Mouse (Mus musculus) MEL (cell line): ENCODE data around the gene Dennd1b. TPM values are rescaled to one million over a fixed set of nuclear protein-coding genes. Genes with fewer than 3 reads are reported as not detected.
A peak's percentile ranks its signal among the peaks of the same experiment; 100 is the strongest.

Experiments
- DNase-seq: peaks from one replicate; pipeline ENCODE4 v3.0.0; 2011; ENCODE audit warnings: low read depth, low spot score
- H3K27ac ChIP-seq: 2 replicates; pipeline ENCODE4 v1.5.1; 2012; ENCODE audit warnings: low read depth, mild to moderate bottlenecking, control low read depth, low read length, moderate library complexity; ENCODE audit not compliant: control insufficient read depth
- H3K27me3 ChIP-seq, 2 experiments: fragments of 150-350 bp in 1 of 2; sonication (generic) in 1 of 2; 2 replicates each; pipeline ENCODE4 v1.6.1; 2012; ENCODE audit warnings: low read length in 2 of 2, mild to moderate bottlenecking in 2 of 2, improper control_type of control experiment in 1 of 2, moderate library complexity in 1 of 2; ENCODE audit not compliant: insufficient read depth in 2 of 2, control insufficient read depth in 1 of 2
- H3K36me3 ChIP-seq, 2 experiments: 2 replicates each; pipeline ENCODE4 v1.6.1; 2012 to 2014; ENCODE audit warnings: low read length in 2 of 2, improper control_type of control experiment in 1 of 2, inconsistent platforms in 1 of 2, mild to moderate bottlenecking in 1 of 2; ENCODE audit not compliant: insufficient read depth in 2 of 2, control insufficient read depth in 1 of 2
- H3K4me1 ChIP-seq, 2 experiments: fragments of 150-350 bp in 1 of 2; sonication (generic) in 1 of 2; 2 replicates each; pipeline ENCODE4 v1.6.1; 2012; ENCODE audit warnings: low read length in 2 of 2, improper control_type of control experiment in 1 of 2, mild to moderate bottlenecking in 1 of 2; ENCODE audit not compliant: insufficient read depth in 2 of 2, control insufficient read depth in 1 of 2
- H3K4me3 ChIP-seq, 2 experiments: fragments of 150-350 bp in 1 of 2; sonication (generic) in 1 of 2; 2 replicates each; pipeline ENCODE4 v1.5.1; 2012; ENCODE audit warnings: low read depth in 2 of 2, low read length in 2 of 2, mild to moderate bottlenecking in 2 of 2, moderate library complexity in 2 of 2, control low read depth in 1 of 2, improper control_type of control experiment in 1 of 2; ENCODE audit not compliant: control insufficient read depth in 1 of 2, insufficient read depth in 1 of 2
- H3K79me2 ChIP-seq: 2 replicates; pipeline ENCODE4 v1.6.1; 2012; ENCODE audit warnings: mild to moderate bottlenecking, low read length, moderate library complexity; ENCODE audit not compliant: control insufficient read depth, poor library complexity, insufficient read depth
- H3K9ac ChIP-seq: 2 replicates; pipeline ENCODE4 v1.6.1; 2012; ENCODE audit warnings: low read depth, mild to moderate bottlenecking, control low read depth, low read length, moderate library complexity; ENCODE audit not compliant: control insufficient read depth, poor library complexity, severe bottlenecking
- H3K9me3 ChIP-seq: fragments of 150-350 bp; sonication (generic); replicated peaks from 2 replicates; pipeline ENCODE4 v1.6.1; 2012; ENCODE audit warnings: mild to moderate bottlenecking, low read length, improper control_type of control experiment, moderate library complexity; ENCODE audit not compliant: insufficient read depth
- CHD2 ChIP-seq: IDR thresholded peaks from 2 replicates; pipeline ENCODE4 v1.6.1; 2011; ENCODE audit warnings: low read length, improper control_type of control experiment
- CTCF ChIP-seq, 3 experiments: IDR thresholded peaks in 2 of 3; conservative IDR thresholded peaks in 1 of 3; 2 replicates each; pipeline ENCODE4 v1.5.1; 2011 to 2012; ENCODE audit warnings: low read length in 3 of 3, low read depth in 2 of 3, mild to moderate bottlenecking in 2 of 3, improper control_type of control experiment in 1 of 3, inconsistent platforms in 1 of 3, mixed read lengths in 1 of 3, moderate library complexity in 1 of 3; ENCODE audit not compliant: control insufficient read depth in 1 of 3, insufficient read depth in 1 of 3, poor library complexity in 1 of 3, severe bottlenecking in 1 of 3
- ELF1 ChIP-seq: IDR thresholded peaks from 2 replicates; pipeline ENCODE4 v1.6.1; 2014; ENCODE audit warnings: low read depth, mild to moderate bottlenecking, inconsistent platforms, low read length, improper control_type of control experiment, moderate library complexity
- ETS1 ChIP-seq: IDR thresholded peaks from 2 replicates; pipeline ENCODE4 v1.6.1; 2012; ENCODE audit warnings: low read depth, mild to moderate bottlenecking, inconsistent platforms, low read length, improper control_type of control experiment, moderate library complexity
- GATA1 ChIP-seq: IDR thresholded peaks from 2 replicates; pipeline ENCODE4 v1.6.1; 2011; ENCODE audit warnings: low read depth, low read length, improper control_type of control experiment
- JUND ChIP-seq: IDR thresholded peaks from 2 replicates; pipeline ENCODE4 v1.6.1; 2011; ENCODE audit warnings: low read depth, mild to moderate bottlenecking, improper control_type of control experiment, low read length
- MXI1 ChIP-seq: IDR thresholded peaks from 2 replicates; pipeline ENCODE4 v1.6.1; 2011; ENCODE audit warnings: mild to moderate bottlenecking, low read depth, low read length, improper control_type of control experiment
- NRF1 ChIP-seq: IDR thresholded peaks from 2 replicates; pipeline ENCODE4 v1.6.1; 2014; ENCODE audit warnings: low read depth, mild to moderate bottlenecking, inconsistent platforms, low read length, improper control_type of control experiment, moderate library complexity; ENCODE audit not compliant: poor library complexity, insufficient read depth, severe bottlenecking
- POLR2AphosphoS2 ChIP-seq: IDR thresholded peaks from 2 replicates; pipeline ENCODE4 v1.6.1; 2011; ENCODE audit warnings: low read length, improper control_type of control experiment
- RAD21 ChIP-seq: IDR thresholded peaks from 2 replicates; pipeline ENCODE4 v1.6.1; 2011; ENCODE audit warnings: mild to moderate bottlenecking, low read depth, low read length, improper control_type of control experiment
- RCOR1 ChIP-seq: IDR thresholded peaks from 2 replicates; pipeline ENCODE4 v1.6.1; 2012; ENCODE audit warnings: low read depth, mild to moderate bottlenecking, inconsistent platforms, low read length, improper control_type of control experiment
- TAL1 ChIP-seq: IDR thresholded peaks from 2 replicates; pipeline ENCODE4 v1.6.1; 2012; ENCODE audit warnings: mild to moderate bottlenecking, inconsistent platforms, low read length, moderate library complexity, mixed read lengths
- TCF12 ChIP-seq: IDR thresholded peaks from 2 replicates; pipeline ENCODE4 v1.6.1; 2014; ENCODE audit warnings: low read depth, mild to moderate bottlenecking, inconsistent platforms, low read length, improper control_type of control experiment, moderate library complexity
- UBTF ChIP-seq: IDR thresholded peaks from 2 replicates; pipeline ENCODE4 v1.6.1; 2012; ENCODE audit warnings: low read depth, mild to moderate bottlenecking, inconsistent platforms, low read length, improper control_type of control experiment, moderate library complexity, borderline replicate concordance; ENCODE audit not compliant: insufficient read depth
- ZMIZ1 ChIP-seq: IDR thresholded peaks from 2 replicates; pipeline ENCODE4 v1.6.1; 2012; ENCODE audit warnings: low read depth, mild to moderate bottlenecking, inconsistent platforms, low read length, improper control_type of control experiment, moderate library complexity
- polyA plus RNA-seq, 2 experiments: library from polyadenylated mRNA; stranded (reverse) in 1 of 2; unstranded in 1 of 2; fragments of >175 nt in 1 of 2; fragments of >200 nt in 1 of 2; gene quantifications; 2 replicates each; pipeline versions ENCODE4 v1.2.1 to v1.2.4; 2012; ENCODE audit warnings: low replicate concordance in 2 of 2, low read depth in 1 of 2; ENCODE audit not compliant: insufficient read length in 2 of 2, insufficient read depth in 1 of 2, missing spikeins in 1 of 2
- total RNA-seq: library from RNA; depleted of rRNA; stranded (reverse); fragments of 300-350 nt; gene quantifications from 2 replicates; pipeline ENCODE4 v1.2.3, GENCODE M21; 2012

Gene Dennd1b
- total and polyA plus RNA-seq, 3 experiments = 3.9 to 4.1 TPM; not detected in 1

DNA sequence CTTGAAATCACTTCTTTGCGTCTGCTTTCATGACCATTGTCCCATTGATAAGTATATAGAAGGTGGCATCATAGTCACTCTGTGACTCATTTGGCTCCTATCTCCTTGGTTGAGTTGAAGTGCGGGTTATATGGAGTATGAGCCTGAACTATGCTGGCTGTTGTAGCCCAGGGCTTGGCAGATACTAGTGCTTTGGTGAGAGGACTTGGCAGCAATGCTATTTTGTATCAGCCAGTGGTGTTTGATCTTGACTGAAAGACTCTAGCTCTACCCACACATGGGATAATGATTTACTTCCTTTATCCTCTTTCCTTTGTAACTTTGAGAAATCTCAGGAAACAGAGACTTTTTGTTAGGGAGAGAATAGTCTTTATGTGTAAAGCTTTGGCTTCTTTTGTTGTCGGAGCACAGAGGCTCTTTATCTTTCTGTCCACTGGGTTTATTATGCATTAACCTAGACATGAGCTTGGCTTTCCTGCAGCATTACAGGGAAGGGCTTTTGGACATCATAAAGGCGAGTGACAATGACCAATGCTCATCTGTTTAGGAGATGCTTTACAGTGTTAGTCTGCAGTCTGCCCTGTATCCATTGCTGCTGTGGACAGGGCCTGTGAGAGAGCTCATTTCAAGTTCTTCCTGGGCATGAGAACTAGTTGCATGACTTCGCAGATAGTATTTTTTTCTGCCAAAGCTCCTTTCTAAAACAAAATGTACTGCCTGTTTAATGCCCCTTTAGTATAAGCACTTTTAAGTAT is 29.3 kb downstream of the Dennd1b start:
- Histone ChIP-seq H3K4me1 (0 out of 4 replicates have a peak, but pooled peaks cover 0 to 2% of the 10 kb centered on the region in 2 experiments), H3K79me2 (no peaks in the 10 kb centered on the region), H3K27ac (no peak overlapping the region), H3K9ac (no peak overlapping the region), H3K4me3 (no peak overlapping the region), H3K27me3 (no peaks in the 10 kb centered on the region), H3K36me3 (no peaks in the 10 kb centered on the region), H3K9me3 (no peaks in the 10 kb centered on the region)
- DNase-seq = no peak
- TF ChIP-seq JUND (no peak), TCF12 (no peak), MXI1 (no peak), RAD21 (no peak), UBTF (no peak), ZMIZ1 (no peak), ETS1 (no peak), ELF1 (no peak), POLR2AphosphoS2 (no peak), CHD2 (no peak), NRF1 (no peak), GATA1 (no peak), TAL1 (no peak), RCOR1 (no peak)
- TF ChIP-seq, all 39 proteins: peak for 0

- TF ChIP-seq MXI1 (no peak), TCF12 (peak; percentile 27; the same call in 1 of the 2 replicates), CTCF (IDR thresholded peaks at IDR 0.05 in 2 of 3, conservative IDR thresholded peaks at IDR 0.05 in 1 of 3; ENCODE audit: control insufficient read depth in 1 of 3, insufficient read depth in 1 of 3, low read depth in 2 of 3, low read length in 3 of 3, poor library complexity in 1 of 3, severe bottlenecking in 1 of 3) (no peak)
- no peak for DNase-seq
- Histone ChIP-seq H3K36me3 (no peaks in the 10 kb centered on the region), H3K9ac (no peak overlapping the region), H3K4me1 (no peaks in the 10 kb centered on the region; a peak in 1 of 4 replicates), H3K9me3 (no peaks in the 10 kb centered on the region), H3K27ac (no peak overlapping the region), H3K4me3 (no peak overlapping the region), H3K79me2 (no peaks in the 10 kb centered on the region), H3K27me3 (no peaks in the 10 kb centered on the region)
These were observed 32.6 kb downstream of the Dennd1b start for GRCm38 (mm10) chr1:138995621-138996380.
